Mouse (Mus musculus) hindbrain, embryonic 13.5 days (tissue): ENCODE measurements around the gene Gpr156. TPM values are rescaled to one million over a fixed set of nuclear protein-coding genes. Genes with fewer than 3 reads are reported as not detected.

Experiments
- ATAC-seq: fragments of 200-750 bp; cut with Nextera tagmentation; 2 replicates; pipeline ENCODE4 v1.8.0; 2017; ENCODE audit warnings: moderate TSS enrichment; ENCODE audit not compliant: low FRiP score
- H3K27ac ChIP-seq: fragments of 300-500 bp; sonication (generic); 2 replicates; pipeline ENCODE4 v1.5.1; 2015; ENCODE audit warnings: inconsistent platforms, mild to moderate bottlenecking, moderate library complexity
- H3K27me3 ChIP-seq: fragments of 300-500 bp; sonication (generic); 2 replicates; pipeline ENCODE4 v1.6.1; 2015; ENCODE audit warnings: mild to moderate bottlenecking, inconsistent platforms
- H3K36me3 ChIP-seq: fragments of 300-500 bp; sonication (generic); 2 replicates; pipeline ENCODE4 v1.6.1; 2015; ENCODE audit warnings: mild to moderate bottlenecking, inconsistent platforms
- H3K4me1 ChIP-seq: fragments of 300-500 bp; sonication (generic); replicated peaks from 2 replicates; pipeline ENCODE4 v1.6.1; 2015; ENCODE audit warnings: inconsistent platforms
- H3K4me2 ChIP-seq: fragments of 300-500 bp; sonication (generic); 2 replicates; pipeline ENCODE4 v1.6.1; 2015; ENCODE audit warnings: inconsistent platforms, mild to moderate bottlenecking, moderate library complexity
- H3K4me3 ChIP-seq: fragments of 300-500 bp; sonication (generic); 2 replicates; pipeline ENCODE4 v1.5.1; 2015; ENCODE audit warnings: mild to moderate bottlenecking, inconsistent platforms
- H3K9ac ChIP-seq: fragments of 300-500 bp; sonication (generic); 2 replicates; pipeline ENCODE4 v1.6.1; 2015; ENCODE audit warnings: mild to moderate bottlenecking, inconsistent platforms
- H3K9me3 ChIP-seq: fragments of 300-500 bp; sonication (generic); 2 replicates; pipeline ENCODE4 v1.6.1; 2016; ENCODE audit warnings: inconsistent platforms
- WGBS: fragments of 180-500 bp; shearing (Covaris S2); methylation state at CpG from one replicate; pipeline ENCODE4 v1.1.7; 2015; 5-methylcytosine and 5-hydroxymethylcytosine counted together
- polyA plus RNA-seq: library from polyadenylated mRNA; unstranded; fragments of >200 nt; fragmentation: Nextera tagmentation; extraction: Ambion mirVana; gene quantifications from 2 replicates; pipeline ENCODE4 v1.2.1, GENCODE M21; 2015

Gene Gpr156
- polyA plus RNA-seq, 1 experiment from 2014 or later, result 5.0 TPM

DNA sequence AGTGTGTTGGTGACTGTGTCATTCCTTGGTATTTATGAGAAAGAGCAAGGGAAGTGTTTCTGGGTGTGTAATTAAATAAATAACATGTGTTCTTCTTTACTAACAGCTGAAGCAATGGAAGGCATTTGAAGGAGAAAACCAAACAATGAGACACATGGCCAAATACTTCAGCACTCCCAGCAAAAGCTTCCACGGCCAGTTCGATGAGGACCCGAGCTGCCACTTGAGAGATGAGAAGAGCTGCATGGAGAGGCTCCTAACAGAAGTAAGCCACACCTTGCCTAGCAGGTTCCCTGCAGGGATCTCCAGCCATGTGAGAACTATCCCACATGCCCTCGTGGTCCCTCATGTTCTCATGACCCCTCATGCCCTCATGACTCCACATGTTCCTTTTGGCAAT is 81.5 kb downstream of the Gpr156 start:
- Histone ChIP-seq H3K27ac (no peak overlapping the region), H3K9ac (no peak overlapping the region), H3K4me3 (no peak overlapping the region), H3K36me3 (no peaks in the 10 kb centered on the region), H3K4me2 (no peak overlapping the region), H3K4me1 (peaks cover 29% of the 10 kb centered on the region), H3K9me3 (no peaks in the 10 kb centered on the region), H3K27me3 (no peaks in the 10 kb centered on the region)
- no peak for ATAC-seq
- 87% methylated on average over 4 of the region's 4 CpGs for WGBS

- WGBS, result 71% methylated on average over 1 of the region's 1 CpGs
- no peak overlapping the region for H3K9ac ChIP-seq
- H3K9me3 ChIP-seq, result no peaks in the 10 kb centered on the region
- H3K4me1 ChIP-seq, result peaks cover 19% of the 10 kb centered on the region
- H3K36me3 ChIP-seq, result peaks cover 7% of the 10 kb centered on the region
- H3K4me3 ChIP-seq, result no peak overlapping the region
- peak overlapping the region; percentile 79; the same call in 1 of the 2 replicates for H3K27ac ChIP-seq
- H3K4me2 ChIP-seq, result no peak overlapping the region
- H3K27me3 ChIP-seq, result no peaks in the 10 kb centered on the region
- ATAC-seq, result peak; percentile 47; the same call in 1 of the 2 replicates
These were observed 83.5 kb downstream of the Gpr156 start for GRCm38 (mm10) chr16:37999762-38000161.

GRCm38 (mm10) chr16:38000178-38000577 is 83.9 kb downstream of the Gpr156 start:
- H3K27ac ChIP-seq, result peak overlapping the region; percentile 79
- WGBS, result 18% methylated on average over 7 of the region's 7 CpGs
- no peaks in the 10 kb centered on the region for H3K9me3 ChIP-seq
- H3K4me2 ChIP-seq, result no peak overlapping the region
- H3K4me3 ChIP-seq, result no peak overlapping the region
- peak; percentile 82 for ATAC-seq
- H3K36me3 ChIP-seq, result peaks cover 11% of the 10 kb centered on the region
- H3K4me1 ChIP-seq, result peaks cover 14% of the 10 kb centered on the region
- no peaks in the 10 kb centered on the region for H3K27me3 ChIP-seq
- H3K9ac ChIP-seq, result no peak overlapping the region

- no peak overlapping the region for H3K9ac ChIP-seq
- peaks cover 13% of the 10 kb centered on the region for H3K4me1 ChIP-seq
- H3K27ac ChIP-seq, result no peak overlapping the region
- WGBS, result 36% methylated on average over 2 of the region's 2 CpGs
- no peaks in the 10 kb centered on the region for H3K9me3 ChIP-seq
- no peaks in the 10 kb centered on the region for H3K27me3 ChIP-seq
- no peak overlapping the region for H3K4me2 ChIP-seq
- H3K36me3 ChIP-seq, result peaks cover 12% of the 10 kb centered on the region
- no peak overlapping the region for H3K4me3 ChIP-seq
- no peak for ATAC-seq
These were observed 85.5 kb downstream of the Gpr156 start for GRCm38 (mm10) chr16:38001766-38002165.

GRCm38 (mm10) chr16:38002485-38002884 is 86.2 kb downstream of the Gpr156 start:
- no peak for ATAC-seq
- Histone ChIP-seq H3K36me3 (peaks cover 12% of the 10 kb centered on the region), H3K27me3 (no peaks in the 10 kb centered on the region), H3K4me1 (peaks cover 13% of the 10 kb centered on the region), H3K9ac (no peak overlapping the region), H3K9me3 (no peaks in the 10 kb centered on the region), H3K27ac (no peak overlapping the region), H3K4me3 (no peak overlapping the region), H3K4me2 (no peak overlapping the region)
- 92% methylated on average over 3 of the region's 3 CpGs for WGBS

DNA sequence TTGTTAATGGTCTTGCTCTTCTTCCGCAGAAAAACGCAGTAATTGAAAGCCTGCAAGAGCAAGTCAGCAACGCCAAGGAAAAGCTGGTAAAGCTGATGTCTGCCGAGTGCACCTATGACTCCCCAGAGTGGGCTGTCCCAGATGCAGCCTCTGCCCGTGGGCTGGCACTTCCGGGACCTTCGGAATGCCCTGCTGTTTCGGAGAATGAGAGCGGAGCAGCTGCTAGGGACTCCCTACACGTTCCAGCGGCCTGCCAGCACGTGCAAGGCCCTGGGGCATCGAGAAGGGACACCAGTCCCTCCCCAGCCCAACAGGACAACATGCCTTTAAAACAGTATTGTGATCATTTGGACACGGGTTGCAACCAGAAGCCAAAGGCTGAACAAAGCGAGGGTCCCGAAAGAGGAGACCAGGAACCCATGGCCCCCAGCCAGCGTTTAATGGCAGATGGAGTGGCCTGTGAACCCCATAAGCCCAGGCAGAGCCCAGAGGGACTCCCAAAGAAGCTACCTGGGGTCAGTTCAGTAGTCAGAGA is 88.3 kb downstream of the Gpr156 start:
- ATAC-seq, result no peak
- Histone ChIP-seq H3K9me3 (no peaks in the 10 kb centered on the region), H3K4me1 (peaks cover 13% of the 10 kb centered on the region), H3K4me3 (no peak overlapping the region), H3K9ac (no peak overlapping the region), H3K36me3 (peaks cover 12% of the 10 kb centered on the region), H3K27ac (no peak overlapping the region), H3K27me3 (no peaks in the 10 kb centered on the region), H3K4me2 (no peak overlapping the region)
- WGBS, result 82% methylated on average over 17 of the region's 17 CpGs

- peaks cover 7% of the 10 kb centered on the region; the same call in 1 of the 2 replicates for H3K4me1 ChIP-seq
- H3K4me2 ChIP-seq, result no peak overlapping the region
- H3K9me3 ChIP-seq, result no peaks in the 10 kb centered on the region
- H3K36me3 ChIP-seq, result peaks cover 12% of the 10 kb centered on the region
- no peaks in the 10 kb centered on the region for H3K27me3 ChIP-seq
- H3K9ac ChIP-seq, result no peak overlapping the region
- no peak overlapping the region for H3K4me3 ChIP-seq
- 84% methylated on average over 10 of the region's 10 CpGs for WGBS
- no peak for ATAC-seq
- H3K27ac ChIP-seq, result no peak overlapping the region
These were observed 89.2 kb downstream of the Gpr156 start for GRCm38 (mm10) chr16:38005471-38005870.

DNA sequence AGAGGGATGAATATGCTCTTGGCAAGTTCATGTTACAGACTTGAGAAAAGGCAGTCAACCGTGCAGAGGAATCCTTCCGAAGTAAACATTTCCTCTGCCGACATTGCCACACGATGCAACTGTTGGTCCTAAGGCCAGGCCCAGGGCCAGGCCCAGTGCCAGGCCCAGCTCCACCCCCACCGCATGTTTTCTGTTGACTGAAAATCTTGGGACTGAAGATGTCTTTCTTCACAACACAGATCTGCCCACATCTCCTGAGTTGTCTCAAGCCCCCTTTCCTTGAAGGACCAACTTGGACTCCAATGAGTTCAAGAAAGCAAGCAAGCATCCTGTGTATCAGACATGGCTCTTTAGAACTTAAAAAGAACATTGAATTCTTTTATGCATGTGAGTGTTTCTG is 92.1 kb downstream of the Gpr156 start:
- 92% methylated on average over 5 of the region's 5 CpGs for WGBS
- H3K4me3 ChIP-seq, result no peak overlapping the region

DNA sequence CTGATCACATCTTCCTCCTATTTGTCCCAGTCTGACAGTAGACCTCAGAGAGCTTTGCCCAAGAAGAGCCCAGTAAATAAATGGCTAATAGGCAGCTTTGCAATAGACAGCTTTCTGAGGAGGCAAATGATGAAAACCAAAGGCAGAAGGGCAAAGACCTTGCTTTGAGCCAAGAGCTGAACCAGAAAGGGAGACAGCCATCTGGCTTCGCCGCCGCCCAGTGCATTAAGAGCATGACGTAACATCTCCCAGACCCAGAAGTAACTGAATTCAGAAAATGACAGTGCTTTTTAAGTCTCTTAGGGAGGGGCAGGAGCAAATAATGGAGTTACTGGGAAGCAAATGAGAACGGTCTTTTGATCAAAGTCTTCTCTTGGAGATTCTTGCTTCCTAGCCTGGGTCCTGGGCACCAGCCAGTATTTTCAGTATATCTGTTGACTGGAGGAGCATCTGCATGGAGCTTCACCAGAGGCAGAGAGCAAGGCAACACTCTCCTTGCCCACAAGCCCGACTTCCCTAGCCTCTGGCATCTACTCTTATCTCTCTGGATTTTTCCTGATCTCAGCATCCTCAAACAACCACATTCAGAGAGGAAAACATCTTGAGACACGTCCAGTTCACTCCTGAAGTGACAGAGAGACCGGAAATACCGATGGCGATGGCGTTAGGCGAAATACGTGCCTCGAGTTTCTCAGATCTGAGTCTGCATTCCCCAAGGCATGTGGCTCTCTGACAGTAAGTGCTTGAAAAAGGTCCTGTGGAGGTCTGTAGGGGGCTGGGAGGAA is 92.9 kb downstream of the Gpr156 start:
- H3K9me3 ChIP-seq, result no peaks in the 10 kb centered on the region
- H3K36me3 ChIP-seq, result peaks cover 10% of the 10 kb centered on the region
- no peak overlapping the region for H3K4me3 ChIP-seq
- 90% methylated on average over 14 of the region's 14 CpGs for WGBS
- no peaks in the 10 kb centered on the region for H3K4me1 ChIP-seq
- no peak overlapping the region for H3K9ac ChIP-seq
- no peak overlapping the region for H3K27ac ChIP-seq
- H3K4me2 ChIP-seq, result no peak overlapping the region
- no peaks in the 10 kb centered on the region for H3K27me3 ChIP-seq
- ATAC-seq, result no peak

More for the DNA sequence above, 92.1 kb downstream of the Gpr156 start:
- no peaks in the 10 kb centered on the region for H3K27me3 ChIP-seq
- no peaks in the 10 kb centered on the region for H3K9me3 ChIP-seq
- no peaks in the 10 kb centered on the region for H3K4me1 ChIP-seq
- no peak for ATAC-seq
- H3K27ac ChIP-seq, result no peak overlapping the region
- no peak overlapping the region for H3K4me2 ChIP-seq
- peaks cover 12% of the 10 kb centered on the region for H3K36me3 ChIP-seq
- no peak overlapping the region for H3K9ac ChIP-seq

DNA sequence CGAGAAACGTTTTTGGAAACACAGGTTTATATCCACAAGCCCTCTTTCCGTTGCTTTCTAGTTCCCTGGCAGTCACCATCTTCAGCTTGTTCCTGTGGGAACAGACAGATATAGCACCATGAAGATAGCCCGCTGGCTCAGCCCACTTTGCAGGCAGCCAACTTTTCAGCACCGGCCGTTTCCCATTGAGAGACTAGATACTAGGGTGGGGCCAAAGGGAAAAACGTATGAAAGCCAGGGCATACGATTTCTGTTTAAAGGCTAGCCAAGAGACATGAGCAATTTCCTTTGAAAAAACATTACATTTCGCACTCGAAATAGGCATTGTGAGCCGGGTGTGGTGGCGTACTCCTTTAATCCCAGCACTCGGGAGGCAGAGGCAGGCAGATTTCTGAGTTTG is 95.2 kb downstream of the Gpr156 start:
- WGBS, result 92% methylated on average over 13 of the region's 13 CpGs
- Histone ChIP-seq H3K27ac (no peak overlapping the region), H3K36me3 (no peaks in the 10 kb centered on the region), H3K9ac (no peak overlapping the region), H3K4me1 (no peaks in the 10 kb centered on the region), H3K27me3 (no peaks in the 10 kb centered on the region), H3K4me3 (no peak overlapping the region), H3K4me2 (no peak overlapping the region), H3K9me3 (no peaks in the 10 kb centered on the region)
- no peak for ATAC-seq

DNA sequence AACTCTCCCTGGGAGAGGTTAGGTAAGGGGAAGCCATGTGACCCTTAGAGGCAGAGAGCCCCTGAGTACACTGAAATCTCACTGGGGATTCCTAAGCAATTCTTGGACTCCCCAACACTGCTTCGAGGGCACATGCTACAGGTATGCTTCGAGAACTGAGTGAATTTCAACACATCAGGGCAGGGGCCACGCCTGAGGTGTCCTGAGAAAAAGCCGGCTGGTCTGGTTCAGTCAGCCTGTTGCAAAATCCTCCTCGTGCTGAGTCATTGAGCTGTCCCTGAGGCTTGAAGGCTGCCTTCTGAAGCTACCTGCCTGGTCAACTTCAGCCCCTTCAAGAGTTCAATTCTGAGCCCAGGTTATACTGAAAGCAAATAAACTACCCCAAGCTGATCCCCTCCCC is 96.1 kb downstream of the Gpr156 start:
- H3K27me3 ChIP-seq, result no peaks in the 10 kb centered on the region

DNA sequence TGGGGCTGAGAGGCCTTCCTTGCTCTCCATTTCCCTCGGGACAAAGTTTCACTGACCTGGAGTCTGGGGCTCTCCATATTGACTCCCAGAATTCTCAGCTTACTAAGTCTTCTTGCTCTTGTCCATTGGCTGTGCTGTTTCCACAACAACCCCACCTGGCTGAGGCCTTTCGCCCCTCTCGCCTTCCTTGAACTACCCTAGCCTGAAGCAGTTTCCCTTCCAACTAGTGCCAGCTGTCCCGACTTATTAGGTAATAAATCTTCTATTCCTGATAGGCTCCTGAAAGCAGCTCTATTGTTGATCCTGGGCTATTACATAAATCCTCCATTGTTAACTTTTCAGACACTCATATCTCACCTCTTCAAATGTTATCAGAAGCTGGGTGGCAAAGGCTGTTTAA is 96.6 kb downstream of the Gpr156 start:
- WGBS, result 53% methylated on average over 4 of the region's 4 CpGs
- Histone ChIP-seq H3K9me3 (no peaks in the 10 kb centered on the region), H3K9ac (no peak overlapping the region), H3K27ac (no peak overlapping the region), H3K36me3 (no peaks in the 10 kb centered on the region), H3K4me1 (0 out of 2 replicates have a peak, but pooled peaks cover under 1% of the 10 kb centered on the region), H3K4me2 (no peak overlapping the region), H3K27me3 (no peaks in the 10 kb centered on the region), H3K4me3 (no peak overlapping the region)
- ATAC-seq, result no peak

More for the DNA sequence above, 96.1 kb downstream of the Gpr156 start:
- Histone ChIP-seq H3K4me1 (no peaks in the 10 kb centered on the region), H3K4me3 (no peak overlapping the region), H3K9me3 (no peaks in the 10 kb centered on the region), H3K27ac (no peak overlapping the region), H3K36me3 (no peaks in the 10 kb centered on the region), H3K9ac (no peak overlapping the region), H3K4me2 (no peak overlapping the region)
- no peak for ATAC-seq
- WGBS, result 77% methylated on average over 5 of the region's 5 CpGs

DNA sequence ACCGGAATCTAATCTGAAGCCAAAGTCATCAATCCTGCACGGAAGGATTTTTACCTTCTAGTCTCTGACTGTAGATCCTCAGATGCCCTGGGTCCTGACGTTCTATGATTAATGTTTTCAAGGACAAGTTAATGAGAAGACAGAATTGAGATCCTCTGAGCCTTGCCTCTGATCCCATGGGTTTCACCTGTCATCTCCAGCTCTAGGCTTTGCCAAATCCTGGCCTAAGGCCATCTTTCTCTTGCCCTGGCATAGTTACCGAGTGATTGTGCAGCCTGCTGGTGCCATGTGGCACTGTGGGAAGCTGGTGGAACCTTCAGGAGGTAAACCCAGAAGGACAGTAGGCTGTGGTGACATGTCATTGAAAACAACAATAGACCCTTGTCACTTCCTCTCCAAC is 98.7 kb downstream of the Gpr156 start:
- Histone ChIP-seq H3K4me2 (no peak overlapping the region), H3K27ac (no peak overlapping the region), H3K9me3 (no peaks in the 10 kb centered on the region), H3K36me3 (no peaks in the 10 kb centered on the region), H3K4me3 (no peak overlapping the region), H3K4me1 (0 out of 2 replicates have a peak, but pooled peaks cover 4% of the 10 kb centered on the region), H3K27me3 (no peaks in the 10 kb centered on the region), H3K9ac (no peak overlapping the region)
- no peak for ATAC-seq
- 82% methylated on average over 4 of the region's 4 CpGs for WGBS
